Mouse (Mus musculus) adrenal gland, postnatal 25 days (tissue): Measurements from ENCODE around the gene Bbs9. TPM values are rescaled to one million over a fixed set of nuclear protein-coding genes. Genes with fewer than 3 reads are reported as not detected.

Experiments used
- DNase-seq: peaks from one replicate; pipeline ENCODE4 v3.0.0; 2021; ENCODE audit warnings: mixed read lengths
- total RNA-seq: library from RNA; stranded (reverse); gene quantifications from 2 replicates; pipeline ENCODE4 v1.2.3, GENCODE M21; 2021

The Bbs9 gene
- total RNA-seq, 1 experiment from 2014 or later, result 15.3 TPM

- DNase-seq, result no peak
Measured at GRCm38 (mm10) chr9:22805981-22806380, 330.5 kb downstream of the Bbs9 start.

- DNase-seq, result no peak
Measured at GRCm38 (mm10) chr9:22806494-22806893, 331.0 kb downstream of the Bbs9 start.

GRCm38 (mm10) chr9:22807693-22808092, 332.2 kb downstream of the Bbs9 start:
- no peak for DNase-seq

GRCm38 (mm10) chr9:22809621-22810126, 334.2 kb downstream of the Bbs9 start:
- DNase-seq, result no peak

GRCm38 (mm10) chr9:22810454-22810853, 334.9 kb downstream of the Bbs9 start:
- DNase-seq, result no peak

GRCm38 (mm10) chr9:22811931-22812330, 336.4 kb downstream of the Bbs9 start:
- no peak for DNase-seq

GRCm38 (mm10) chr9:22814407-22815092, 339.0 kb downstream of the Bbs9 start:
- no peak for DNase-seq

- DNase-seq, result no peak
Measured at GRCm38 (mm10) chr9:22815093-22815458, 339.6 kb downstream of the Bbs9 start.

- no peak for DNase-seq
Measured at GRCm38 (mm10) chr9:22819539-22819938, 344.0 kb downstream of the Bbs9 start.

- DNase-seq, result no peak
Measured at GRCm38 (mm10) chr9:22820646-22821185, 345.2 kb downstream of the Bbs9 start.

GRCm38 (mm10) chr9:22822770-22823169, 347.3 kb downstream of the Bbs9 start:
- no peak for DNase-seq

- DNase-seq, result no peak
Measured at GRCm38 (mm10) chr9:22823856-22824255, 348.3 kb downstream of the Bbs9 start.

- no peak for DNase-seq
Measured at GRCm38 (mm10) chr9:22824910-22825309, 349.4 kb downstream of the Bbs9 start.

- DNase-seq, result no peak
Measured at GRCm38 (mm10) chr9:22826571-22826990, 351.1 kb downstream of the Bbs9 start.

- no peak for DNase-seq
Measured at GRCm38 (mm10) chr9:22827176-22827770, 351.8 kb downstream of the Bbs9 start.

GRCm38 (mm10) chr9:22829212-22829960, 353.9 kb downstream of the Bbs9 start:
- no peak for DNase-seq

GRCm38 (mm10) chr9:22834994-22835512, 359.5 kb downstream of the Bbs9 start:
- no peak for DNase-seq

GRCm38 (mm10) chr9:22837000-22837399, 361.5 kb downstream of the Bbs9 start:
- no peak for DNase-seq

GRCm38 (mm10) chr9:22837702-22838210, 362.2 kb downstream of the Bbs9 start:
- no peak for DNase-seq

GRCm38 (mm10) chr9:22846048-22846447, 370.5 kb downstream of the Bbs9 start:
- no peak for DNase-seq

GRCm38 (mm10) chr9:22846783-22847182, 371.3 kb downstream of the Bbs9 start:
- no peak for DNase-seq

- no peak for DNase-seq
Measured at GRCm38 (mm10) chr9:22848800-22849199, 373.3 kb downstream of the Bbs9 start.
